Mouse (Mus musculus) thymus, postnatal 36 days (tissue): ENCODE data around the gene Sorbs1.
"Not testable (repeated sequence)": the region's sequence is repeated elsewhere in the genome, so short reads cannot be mapped to it uniquely, and the experiment has no call there.

Source experiments
- DNase-seq, 2 experiments: peaks; one replicate each; pipeline ENCODE4 v3.0.0; 2022; ENCODE audit warnings: mixed read lengths in 2 of 2

The Sorbs1 gene

DNA sequence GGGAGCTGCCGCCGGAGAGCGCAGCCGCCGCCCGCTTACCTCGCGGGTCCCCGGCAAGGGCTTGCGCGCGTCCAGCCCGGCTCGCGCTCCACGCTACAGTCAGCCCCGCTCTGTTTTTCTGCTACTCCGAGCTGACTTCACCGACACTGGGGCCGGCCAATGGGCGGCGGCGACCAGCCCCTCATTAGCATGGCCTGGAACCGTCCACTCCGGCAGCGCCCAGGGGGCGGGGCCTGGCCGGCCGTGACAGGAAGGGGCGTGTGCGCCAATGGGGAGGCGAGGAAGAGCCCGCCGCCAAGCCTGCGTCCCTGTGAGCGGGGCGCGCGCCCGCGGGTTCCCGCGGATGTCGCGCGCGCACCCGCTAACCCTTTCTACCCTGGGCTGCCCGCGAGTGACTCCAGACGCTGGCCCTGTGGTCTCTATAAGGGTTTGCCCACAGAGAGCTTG, at the start of gene Sorbs1:
TSS of gene Sorbs1 (minus strand) at position 148 of the 447 bp plus-strand sequence.
- DNase-seq: peak; percentile 95 to 98

DNA sequence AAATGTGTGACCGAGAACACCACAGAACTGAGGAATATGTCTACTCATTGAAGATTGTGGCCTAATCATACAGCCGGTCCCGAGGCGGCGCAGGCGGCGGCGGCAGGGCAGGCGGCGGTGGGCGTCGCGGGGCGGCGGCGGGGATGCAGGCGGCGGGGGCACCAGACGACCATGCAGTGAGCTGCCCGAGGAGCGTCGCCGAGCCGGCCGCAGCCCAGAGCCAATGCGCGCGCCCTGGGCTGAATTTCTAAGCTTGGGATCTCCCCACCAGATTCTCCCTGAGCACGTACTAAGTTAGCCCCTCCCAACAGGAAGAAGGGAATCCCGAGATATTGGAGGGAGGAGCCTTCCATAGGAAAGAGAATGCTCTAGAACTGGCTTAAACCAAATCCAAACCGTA, 47.9 kb upstream of the Sorbs1 start:
- DNase-seq: not testable (repeated sequence)

DNA sequence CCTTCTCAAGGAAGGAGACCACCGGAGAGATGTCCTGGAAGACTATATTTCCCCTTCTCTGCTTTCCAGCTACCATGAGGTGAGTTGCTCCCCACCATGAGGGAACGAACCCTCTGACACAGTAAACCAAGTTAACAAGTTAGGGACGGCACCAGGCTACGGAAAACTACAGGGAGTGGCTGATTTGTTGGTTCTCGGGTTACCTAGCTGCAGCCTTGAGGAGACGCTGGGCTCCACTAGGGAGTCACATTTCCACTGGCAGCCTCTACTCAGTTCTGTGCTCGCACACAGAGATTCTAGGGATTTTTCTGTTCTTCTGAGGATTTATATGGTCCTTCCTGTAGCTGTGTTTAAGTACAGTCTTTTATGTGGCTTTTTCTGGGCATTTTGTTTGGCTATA, 42.5 kb upstream of the Sorbs1 start:
- DNase-seq: no peak

DNA sequence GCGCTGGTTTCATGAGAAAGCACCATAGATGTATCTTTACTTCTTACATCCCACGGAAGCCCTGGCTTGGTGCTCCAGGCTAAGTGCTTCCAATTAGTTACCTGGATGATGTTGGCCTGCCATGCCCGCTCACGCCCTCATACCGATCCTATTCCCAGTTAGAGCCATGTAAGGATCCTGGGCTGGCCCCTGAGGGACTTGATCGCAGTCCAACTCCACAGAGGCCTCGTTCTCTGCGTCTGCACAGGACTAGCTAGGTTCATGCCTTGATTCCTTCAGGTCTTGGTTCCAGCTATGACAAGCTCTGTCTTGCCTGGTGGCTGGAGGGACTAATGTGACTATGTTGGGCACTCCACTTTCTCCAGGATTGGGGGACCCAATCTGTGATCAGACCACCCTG, 41.6 kb upstream of the Sorbs1 start:
- no peak for DNase-seq

DNA sequence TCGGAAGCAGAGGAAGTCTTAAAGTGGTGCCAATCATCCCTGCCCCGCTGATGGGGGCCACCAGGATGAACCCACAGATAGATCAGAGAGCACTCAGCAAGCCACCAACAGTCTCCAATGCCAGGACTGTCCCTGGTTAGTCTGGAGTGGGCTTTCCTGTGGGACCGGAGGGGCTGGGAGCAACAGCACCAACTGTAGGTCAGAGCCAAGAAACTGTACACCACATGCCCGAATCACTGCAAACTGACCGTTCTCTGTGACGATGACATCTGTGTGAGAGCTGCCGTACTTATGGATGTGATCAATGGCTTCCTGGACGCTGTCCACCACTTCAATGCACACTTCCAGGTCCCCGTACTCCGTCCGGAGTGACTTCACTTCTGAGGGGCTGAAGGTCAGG, 40.8 kb upstream of the Sorbs1 start:
- DNase-seq: no peak

DNA sequence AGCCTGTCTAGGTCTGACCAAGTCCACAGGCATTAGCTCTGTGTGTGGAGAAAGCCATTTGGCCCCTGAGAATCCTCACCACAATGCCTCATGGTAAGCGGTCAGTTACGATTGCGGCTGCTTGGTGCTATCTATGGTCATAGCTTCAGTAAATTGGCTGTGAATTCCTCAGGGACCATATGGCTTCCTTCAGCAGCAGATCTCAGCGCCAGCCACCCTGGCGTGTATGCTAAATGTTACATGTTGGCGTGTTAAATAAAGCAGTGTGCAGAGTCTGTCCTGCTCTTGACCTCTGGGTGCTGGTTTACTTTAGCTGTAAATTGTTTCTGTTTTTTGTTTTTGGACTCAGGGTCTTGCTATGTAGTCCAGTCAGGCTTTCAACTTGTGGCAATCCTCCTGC, 40.3 kb upstream of the Sorbs1 start:
- DNase-seq: no peak

DNA sequence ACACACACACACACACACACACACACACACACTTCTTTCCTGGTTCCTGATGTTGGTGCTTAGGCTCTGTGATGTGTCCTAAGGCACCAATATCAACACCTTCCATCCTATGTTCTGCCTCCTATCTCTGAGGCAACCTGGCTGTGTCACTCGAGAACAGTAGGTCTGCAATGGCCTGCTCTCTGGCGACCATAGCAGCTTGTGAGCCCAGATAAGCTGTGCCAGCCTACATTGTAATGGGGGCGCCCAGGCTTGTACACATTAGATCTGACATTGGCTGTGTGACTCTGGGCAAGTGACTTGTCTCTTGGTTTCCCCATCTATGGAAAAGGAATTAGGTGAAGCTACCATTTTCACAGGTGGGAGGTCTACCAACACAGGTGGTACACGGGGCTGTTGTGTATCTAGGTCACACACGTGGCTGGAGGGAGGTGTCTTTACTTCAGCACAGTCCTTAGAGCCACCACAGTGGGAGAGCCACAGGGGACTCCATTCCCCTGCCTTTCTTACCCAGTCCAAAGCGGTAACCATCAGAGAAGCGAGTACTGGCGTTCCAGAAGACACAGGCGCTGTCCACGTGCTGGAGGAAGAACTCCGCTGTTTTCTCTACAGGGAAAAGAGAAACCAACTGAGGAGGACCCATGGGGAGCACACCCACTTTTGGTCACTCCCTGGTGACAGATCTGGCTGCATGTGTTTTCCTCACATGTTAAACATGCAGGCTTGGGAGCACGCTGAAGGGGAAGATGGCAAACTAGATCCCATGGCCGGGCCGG, 39.6 kb upstream of the Sorbs1 start:
- DNase-seq: no peak

DNA sequence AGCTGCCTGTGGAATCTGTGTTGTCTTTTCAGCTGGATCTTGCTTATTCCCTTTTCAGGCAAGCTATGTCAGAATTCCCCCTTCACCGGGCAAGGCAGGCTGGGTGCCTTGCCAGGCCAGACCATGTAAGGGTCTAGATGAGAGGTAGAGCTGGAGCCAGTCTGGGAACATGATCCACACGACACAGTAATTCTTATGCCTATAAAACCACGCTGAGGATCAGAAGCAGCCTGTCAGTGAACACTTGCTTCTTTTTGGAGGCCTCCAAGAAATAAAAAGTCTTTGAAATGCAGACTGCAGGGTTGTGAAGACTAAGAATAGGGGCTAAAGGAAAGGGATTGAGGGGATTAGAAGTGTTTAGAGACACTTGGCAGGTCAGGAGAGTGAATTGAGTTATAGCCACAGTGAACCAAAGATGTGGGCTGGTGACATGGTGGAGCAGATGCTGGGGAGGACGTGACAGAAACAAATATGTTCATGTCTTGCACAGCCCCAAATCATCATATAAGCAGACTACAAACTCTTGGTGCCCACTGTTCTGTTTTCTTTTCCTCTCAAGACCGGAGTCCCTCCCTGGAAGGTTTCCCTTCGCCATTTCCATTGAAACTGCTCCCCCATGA, 36.0 kb upstream of the Sorbs1 start:
- no peak for DNase-seq

DNA sequence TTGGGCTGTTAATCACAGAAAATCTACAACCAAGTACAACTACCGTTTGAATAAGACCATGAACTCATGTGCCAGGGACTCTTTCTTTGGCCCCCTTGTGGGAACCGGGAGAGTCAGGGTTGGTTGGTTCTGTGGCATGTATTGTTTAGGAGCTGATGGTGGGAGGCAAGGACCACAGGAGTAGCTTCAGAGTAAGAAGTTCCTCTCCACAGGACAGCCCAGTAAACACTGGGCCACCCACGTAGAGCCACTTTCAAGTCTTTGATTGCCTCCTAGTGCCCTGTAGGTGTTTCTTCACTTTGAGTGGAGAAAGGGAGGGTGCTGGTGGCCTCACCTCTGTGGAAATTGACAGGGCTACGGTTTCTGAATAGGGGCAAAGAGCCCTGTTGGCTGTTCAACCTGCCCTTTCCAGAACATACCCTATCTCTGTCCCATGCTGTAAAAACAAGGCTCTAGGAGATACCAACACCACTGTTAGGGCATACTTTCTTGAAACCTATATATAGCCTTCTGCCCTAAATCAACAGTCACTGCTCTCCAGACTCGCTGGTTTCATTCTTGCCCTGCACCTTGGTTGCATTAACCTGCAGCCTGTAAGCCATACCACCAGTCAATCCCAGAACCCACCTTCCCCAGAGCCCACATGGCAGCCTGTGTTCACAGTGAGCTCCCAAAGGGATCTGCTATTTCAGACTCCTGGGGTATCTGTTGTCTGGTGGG, 35.4 kb upstream of the Sorbs1 start:
- DNase-seq: no peak

DNA sequence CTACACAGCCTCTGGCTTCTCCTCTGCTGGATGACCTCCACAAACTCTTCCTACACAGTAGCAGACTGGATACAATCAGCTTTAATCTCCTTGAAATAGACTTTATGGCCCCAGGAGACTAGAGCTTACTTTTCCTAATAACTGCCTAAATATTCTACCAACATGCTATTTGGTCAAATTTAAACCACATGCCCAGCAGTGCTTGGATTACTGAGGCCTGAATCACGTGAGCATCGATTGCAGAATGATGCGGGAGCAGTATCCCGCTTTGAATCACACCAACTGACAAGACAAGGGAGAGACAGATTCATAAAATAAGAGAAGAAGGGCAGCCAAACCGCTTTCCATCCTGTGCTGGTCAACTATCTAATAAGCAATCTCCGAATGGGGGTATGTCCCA, 34.8 kb upstream of the Sorbs1 start:
- DNase-seq: no peak

DNA sequence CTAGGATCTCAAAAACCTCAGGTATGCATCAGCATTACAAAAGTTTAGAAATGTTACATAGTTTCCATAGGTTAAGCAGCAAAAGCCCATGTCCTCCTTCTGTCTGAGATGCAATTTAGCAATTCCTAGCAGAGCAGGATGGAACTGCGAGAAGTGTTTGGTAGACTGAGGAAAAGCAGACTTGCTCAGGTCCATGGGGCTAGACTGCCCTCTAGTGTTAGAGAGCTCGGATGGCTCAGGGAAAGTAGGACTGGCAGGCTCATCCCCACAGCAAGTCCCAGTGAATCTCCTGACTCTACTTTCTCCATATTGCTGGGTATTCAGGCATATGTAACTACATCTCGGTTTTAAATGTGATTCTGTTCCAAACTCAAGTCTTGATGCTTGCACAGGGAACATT, 31.3 kb upstream of the Sorbs1 start:
- DNase-seq: peak; percentile 34 to 43

DNA sequence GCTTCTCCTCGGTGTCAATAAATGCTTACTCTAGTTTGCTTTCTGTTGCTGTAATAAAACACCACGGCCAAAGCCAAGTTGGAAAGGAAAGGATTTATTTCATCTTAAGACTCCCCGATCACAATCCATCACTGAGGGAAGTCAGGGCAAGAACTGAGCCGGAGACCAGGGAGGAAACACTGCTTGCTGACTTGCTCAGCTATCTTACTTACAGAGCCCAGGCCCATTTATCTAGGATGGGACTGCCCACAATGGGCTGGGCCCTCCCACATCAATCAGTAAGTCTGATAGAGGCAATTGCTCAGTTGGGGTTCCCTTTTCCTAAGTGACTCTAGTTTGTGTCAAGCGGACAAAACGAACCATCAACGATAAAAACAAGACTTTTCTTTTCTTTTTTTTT, 29.2 kb upstream of the Sorbs1 start:
- DNase-seq: no peak

DNA sequence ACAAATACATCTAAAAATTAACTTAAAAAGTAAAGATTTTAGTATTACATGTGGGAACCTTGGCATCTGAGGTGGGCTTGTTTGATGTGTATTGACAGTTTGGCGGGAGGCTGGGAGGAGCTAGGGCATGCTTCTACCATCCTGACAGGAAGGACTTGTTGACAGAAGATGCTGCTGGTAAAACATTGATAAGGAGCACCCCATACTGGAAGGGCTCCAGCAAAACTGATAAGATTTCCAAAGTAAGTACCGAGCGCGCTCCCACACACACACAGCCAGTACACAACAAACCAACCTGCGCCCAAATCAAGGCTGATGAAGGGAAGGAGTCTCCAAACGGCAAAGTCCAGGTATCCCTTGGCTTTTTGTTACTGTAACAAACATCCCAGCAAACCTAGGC, 22.9 kb upstream of the Sorbs1 start:
- DNase-seq: no peak

DNA sequence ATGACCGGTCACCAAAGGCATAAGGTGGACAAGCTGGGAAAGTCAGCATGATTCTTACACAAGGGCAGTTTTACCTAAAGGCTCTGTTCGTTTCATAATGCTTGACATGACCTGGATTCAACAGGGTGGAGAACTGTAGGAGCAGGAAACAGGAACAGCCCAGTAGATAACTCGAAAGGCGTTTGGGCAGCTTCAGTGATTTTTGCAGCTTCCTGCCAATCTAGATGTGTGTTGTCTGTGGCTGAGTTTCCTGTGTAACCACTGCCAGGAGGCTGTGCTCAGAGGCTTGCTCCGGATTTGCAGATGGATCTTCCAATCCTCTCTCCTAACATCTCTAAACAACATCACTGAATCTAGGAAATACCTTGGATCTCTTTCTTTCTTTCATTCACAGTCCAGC, 18.9 kb upstream of the Sorbs1 start:
- DNase-seq: no peak

DNA sequence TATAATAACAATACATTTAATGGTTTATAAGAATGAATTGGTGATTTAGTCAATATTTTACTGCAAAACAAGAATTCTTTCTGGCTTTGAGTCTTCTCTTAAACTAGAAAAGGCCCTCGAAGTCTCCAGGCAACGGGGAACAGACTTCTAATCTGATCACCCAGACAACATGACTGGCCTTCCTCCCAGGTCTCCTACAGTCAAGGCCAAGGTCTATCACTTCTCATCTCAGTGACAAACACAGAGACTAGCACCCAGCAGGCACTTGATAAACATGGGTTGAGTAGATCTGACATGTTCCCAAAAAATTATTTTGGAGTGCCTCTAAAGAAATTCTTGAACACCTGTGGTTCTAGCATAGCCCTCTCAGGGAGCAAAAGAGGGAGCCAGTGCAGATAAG, 16.7 kb upstream of the Sorbs1 start:
- no peak for DNase-seq

DNA sequence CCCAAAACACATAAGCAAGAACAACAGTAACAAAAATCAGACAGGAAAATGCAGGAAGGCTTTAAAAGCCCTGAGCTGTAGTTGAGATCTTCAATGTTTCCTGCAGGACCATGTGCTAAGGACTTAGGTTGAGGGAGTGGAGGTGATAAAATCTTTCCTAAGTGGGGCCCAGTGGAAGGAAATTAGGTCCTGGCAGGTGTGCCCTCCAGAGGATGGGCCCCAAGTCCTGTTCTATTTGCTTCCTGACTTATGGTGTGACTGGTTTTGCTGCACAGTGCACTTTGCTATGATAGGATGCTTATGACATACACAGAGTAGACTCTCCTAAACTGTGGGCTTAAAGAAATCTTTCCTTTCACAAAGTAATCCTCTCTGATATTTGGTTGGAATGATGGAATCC, 14.7 kb upstream of the Sorbs1 start:
- no peak for DNase-seq

DNA sequence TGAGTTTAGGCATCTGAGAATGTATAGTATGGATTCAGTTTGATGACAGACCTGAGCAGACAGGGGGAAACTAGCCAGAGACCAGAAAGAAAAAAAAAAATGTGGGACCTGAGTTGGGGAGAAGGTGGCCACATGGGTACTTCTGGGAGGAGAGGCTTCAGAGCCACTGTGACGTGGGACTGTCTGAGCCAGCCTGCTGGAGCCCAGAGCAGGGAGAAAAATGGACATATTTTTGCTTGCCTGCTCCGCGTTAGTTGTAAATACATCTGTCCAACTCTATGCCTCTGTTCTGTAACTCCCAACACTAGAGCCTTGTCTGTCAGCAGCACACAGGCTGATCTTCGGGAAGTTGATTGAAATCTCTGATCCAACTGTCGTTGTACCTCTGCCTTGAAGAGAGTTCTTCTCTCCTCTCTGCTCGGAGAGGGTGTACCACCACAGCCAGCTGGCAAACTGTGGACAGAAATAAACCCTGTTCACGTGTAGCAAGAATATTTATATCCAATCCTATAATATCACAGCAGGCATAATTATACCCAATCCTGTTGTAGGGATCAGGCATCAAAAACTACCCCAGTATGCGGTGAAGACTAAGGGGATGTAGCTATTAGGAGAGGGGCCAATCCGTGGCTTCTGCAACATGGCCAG, 12.9 kb upstream of the Sorbs1 start:
- DNase-seq: no peak

DNA sequence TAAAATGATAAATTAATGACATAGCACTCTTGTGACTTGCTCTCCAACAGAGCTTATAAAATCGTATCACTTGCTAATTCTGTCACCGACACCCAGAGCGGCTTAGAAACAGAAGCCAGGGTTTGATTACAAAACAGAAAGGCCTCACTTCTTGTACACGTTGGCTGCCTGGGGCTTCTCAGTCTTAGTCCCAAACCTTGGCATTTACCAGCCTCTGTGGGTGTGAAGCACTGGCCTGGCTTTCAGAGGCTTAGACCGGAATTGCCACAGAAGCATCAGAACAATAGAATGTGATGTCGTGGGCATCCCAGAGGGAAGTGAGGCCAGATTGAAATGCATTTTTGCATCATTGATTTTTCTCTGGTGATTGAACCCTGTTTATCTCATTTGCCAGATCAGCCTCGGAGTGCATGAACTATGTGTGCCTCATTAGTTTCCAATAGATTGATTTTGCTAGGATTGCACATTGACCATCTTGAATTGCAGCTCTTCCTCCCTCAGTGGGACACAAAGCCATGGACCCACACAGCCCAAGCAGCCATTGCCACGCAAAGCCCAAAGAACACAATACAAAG, 9.9 kb upstream of the Sorbs1 start:
- no peak for DNase-seq

DNA sequence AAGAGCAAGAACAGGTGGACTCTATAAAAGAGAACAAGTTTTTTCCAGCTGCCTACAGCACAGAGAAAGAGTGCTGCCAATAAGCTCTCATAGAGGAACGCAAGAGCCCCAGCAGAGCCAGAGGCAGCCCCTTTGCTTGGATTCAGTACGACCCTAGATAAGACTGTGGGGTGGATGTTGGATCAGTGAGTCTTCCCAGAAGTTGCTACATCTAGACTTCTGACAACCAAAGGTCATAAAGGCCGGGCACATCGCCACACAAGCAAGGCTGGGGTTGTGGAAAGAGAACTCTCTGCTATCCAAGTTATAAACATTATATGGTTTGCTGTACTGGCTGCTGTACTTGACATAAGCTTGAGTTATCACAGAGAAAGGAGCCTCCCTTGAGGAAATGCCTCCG, 6.8 kb upstream of the Sorbs1 start:
- no peak for DNase-seq

DNA sequence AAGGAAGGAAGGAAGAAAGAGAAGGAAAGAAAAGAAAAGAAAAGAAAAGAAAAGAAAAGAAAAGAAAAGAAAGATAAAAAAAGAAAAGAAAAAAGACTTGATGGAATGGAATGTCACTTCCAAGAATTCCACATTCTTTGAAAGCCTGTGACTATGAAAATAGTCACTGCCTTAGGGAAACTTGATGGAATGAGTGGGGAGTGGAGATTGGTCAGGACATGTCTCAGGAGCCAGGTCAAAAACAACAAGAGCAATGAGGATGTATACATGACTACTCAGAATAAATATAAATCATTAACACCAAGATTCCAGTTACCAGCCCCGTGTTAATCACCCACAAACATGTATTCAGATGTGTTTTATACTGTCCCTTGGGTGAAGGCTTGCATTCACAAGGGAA, 5.1 kb upstream of the Sorbs1 start:
- no peak for DNase-seq

DNA sequence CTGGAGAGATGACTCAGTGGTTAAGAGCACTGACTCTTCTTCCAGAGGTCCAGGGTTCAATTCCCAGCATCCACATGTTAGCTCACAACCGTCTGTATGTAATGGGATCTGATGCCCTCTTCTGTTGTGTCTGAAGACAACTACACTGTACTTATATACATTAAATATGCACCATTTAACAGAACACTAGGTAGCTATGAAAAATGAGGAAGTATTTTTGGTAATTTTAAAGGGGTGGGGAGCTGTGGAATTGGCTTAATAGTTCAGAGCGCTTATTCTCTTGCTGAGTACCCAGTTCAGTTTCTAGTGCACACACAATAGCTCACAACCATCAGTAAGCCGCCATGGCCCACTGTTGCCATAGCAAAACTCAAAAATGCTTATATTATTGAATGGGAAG, 2.0 kb upstream of the Sorbs1 start:
- DNase-seq: no peak

DNA sequence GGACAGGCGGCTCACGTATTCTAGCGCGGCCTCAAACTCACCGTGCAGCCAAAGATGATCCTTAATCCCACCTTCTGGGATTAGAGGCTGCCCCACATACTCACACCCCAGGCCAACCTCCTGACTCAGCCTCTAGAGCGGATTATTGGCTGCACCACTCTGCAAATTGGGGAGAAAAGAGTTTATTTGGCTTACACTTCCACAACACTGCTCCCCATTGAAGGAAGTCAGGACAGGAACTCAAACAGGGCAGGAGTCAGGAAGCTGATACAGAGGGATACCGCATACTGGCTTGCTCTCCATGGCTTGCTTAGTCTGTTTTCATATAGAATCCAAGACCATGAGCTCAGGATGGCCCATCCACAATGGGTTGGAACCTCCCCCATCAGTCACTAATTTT, 797 bp upstream of the Sorbs1 start:
- no peak for DNase-seq
